Mouse (Mus musculus): ENCODE data around the gene Nfe2l2.

Gene Nfe2l2

DNA sequence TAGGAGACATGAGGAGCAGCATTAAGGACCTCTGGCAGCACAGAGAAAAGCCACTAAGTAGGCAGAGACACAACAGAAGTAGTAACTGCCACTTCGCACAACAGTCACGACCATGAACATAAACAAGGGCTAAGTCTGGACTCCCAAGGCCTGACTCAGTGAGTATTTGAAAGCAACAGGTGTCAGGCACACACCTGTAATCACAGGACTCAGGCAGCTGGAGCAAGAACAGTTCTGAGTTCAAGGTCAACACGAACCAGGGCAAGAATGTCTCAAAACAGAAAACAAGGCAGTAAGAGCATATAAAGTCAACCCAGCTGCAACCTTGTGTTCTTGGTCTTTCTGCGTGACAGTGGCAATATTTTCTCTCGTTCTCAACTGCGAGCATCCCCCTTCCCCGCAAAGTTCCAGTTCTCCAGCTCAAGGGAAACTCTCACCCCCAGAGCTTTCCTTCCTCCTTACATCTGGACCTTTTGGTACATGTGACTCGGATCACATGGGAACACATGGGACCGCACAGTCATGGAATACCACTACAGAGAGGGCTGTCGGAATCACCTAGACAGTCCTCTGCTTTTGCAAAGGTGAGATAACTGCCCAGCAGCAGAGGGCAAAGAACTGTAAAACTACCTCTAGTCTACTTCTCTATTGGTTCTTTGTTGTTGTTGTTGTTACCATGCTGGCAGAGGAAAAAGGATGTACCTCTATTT, 17.2 kb downstream of the Nfe2l2 start:
- DNase-seq (ENCODE audit: low read depth, low spot score) = no peak

GRCm38 (mm10) chr2:75685458-75685861, 19.0 kb downstream of the Nfe2l2 start:
- DNase-seq (ENCODE audit: low read depth, low spot score) = no peak

DNA sequence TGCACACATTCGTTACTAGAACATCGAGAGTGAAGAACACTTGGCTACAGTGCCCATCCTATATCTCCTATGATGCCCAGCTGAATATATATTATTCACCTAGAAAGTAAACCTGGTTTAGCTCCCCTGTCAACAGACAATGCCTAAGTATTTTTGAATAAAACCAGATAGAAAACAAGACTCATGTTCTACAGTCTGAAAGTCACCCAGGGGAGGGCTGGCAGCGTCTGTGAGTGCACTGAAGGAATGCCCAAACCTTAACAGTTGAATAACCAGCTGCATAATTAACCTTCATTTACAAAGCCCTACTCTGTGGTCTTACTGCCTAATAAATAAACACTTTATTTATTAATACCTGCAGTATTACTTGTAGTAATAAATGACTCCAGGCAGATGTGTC, 19.9 kb downstream of the Nfe2l2 start:
- DNase-seq (ENCODE audit: low read depth, low spot score) = no peak

DNA sequence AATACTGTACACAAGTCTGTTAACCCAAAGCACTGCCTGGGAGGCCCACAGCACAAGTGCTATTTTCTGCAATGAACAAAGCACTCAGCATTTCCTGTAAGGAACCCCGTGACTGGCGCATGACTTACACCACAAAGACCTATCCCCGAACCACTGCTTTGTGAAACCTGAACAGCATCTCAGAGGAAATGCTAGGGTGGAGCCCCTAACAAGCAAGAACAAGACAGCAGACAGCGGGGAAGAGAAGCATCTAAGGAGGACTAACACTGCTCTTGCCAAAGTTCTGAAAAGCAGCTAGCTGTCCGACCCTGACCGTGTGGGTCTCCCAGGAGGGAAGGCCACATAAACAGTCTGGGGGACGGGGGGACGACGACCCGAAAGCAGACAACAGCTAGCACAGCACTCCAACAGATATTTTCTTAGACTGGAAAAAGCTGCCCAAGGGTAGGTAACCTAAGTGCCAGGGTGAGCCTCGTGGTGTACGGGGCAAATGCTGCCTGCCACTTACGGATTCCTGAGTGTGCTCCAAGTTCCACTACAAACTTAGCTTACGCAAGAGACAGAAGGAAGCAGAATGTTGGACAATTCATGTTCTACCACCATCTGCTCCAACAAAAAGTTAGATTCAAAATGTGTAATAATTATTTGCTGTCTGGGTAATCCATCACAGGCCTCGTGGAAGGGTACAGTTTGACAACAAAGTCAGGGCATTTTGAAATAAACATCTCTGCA, 21.3 kb downstream of the Nfe2l2 start:
- DNase-seq (ENCODE audit: low read depth, low spot score) = no peak

- no peak for DNase-seq (ENCODE audit: low read depth, low spot score)
Measured at GRCm38 (mm10) chr2:75681439-75681838, 23.0 kb downstream of the Nfe2l2 start.

DNA sequence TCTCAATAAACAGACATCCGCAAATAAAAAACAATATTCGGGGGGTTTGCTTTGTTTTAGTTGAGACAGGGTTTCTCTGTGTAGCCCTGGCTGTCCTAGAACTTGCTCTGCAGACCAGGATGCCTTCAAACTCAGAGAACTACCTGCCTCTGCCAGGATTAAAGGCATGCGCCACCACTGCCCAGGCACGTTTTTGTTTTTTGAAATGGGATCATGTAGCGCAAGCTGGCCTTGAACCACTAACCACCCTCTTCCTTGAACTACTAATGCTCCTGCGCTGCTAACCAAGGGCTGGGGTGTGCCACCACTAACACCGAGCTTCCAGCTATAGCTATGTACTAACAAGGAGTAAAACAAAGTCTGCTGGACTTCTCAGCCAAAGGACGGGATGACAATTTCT, 24.5 kb downstream of the Nfe2l2 start:
- no peak for DNase-seq (ENCODE audit: low read depth, low spot score)

DNA sequence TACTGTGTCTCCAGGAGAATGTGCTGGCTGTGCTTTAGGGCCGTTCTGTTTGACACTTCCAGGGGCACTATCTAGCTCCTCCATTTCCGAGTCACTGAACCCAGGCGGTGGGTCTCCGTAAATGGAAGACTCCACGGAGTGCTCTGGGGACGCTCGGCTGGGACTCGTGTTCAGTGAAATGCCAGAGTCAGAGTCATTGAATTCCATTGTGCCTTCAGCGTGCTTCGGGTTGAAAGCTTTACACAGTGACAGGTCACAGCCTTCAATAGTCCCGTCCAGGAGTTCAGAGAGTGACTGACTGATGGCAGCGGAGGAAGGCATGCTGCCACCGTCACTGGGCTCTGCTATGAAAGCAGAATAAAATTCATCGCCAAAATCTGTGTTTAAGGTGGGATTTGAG, 27.9 kb downstream of the Nfe2l2 start:
- DNase-seq (ENCODE audit: low read depth, low spot score) = no peak

DNA sequence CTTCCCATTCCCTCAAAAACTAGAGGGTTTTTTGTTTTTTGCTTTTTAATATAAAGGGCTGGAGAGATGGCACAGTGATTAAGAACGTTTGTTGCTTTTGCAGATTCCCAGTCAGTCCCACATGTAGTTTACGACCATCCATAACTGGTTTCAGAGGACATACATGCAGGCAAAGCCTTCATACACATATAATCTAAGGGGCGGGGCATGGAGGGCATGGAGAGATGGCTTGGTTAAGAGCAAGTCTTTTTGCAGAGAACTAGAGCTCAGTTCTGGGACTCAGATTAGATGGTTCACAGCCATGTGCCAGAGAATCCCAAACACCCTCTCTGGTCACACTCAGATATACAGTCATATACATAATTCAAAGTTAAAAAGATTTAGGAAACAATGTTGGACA, 31.9 kb downstream of the Nfe2l2 start:
- no peak for DNase-seq (ENCODE audit: low read depth, low spot score)

DNA sequence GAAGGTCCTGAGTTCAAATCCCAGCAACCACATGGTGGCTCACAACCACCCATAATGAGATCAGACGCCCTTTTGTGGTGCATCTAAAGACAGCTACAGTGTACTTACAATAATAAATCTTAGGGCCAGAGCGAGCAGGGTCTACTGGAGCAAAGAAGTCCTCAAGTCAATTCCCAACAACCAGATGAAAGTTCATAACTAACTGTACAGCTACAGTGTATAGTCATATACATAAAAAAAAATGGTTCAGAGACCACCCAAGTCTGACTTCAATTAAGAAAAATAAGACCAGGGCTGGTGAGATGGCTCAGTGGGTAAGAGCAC, 33.1 kb downstream of the Nfe2l2 start:
- no peak for DNase-seq (ENCODE audit: low read depth, low spot score)

- no peak for DNase-seq (ENCODE audit: low read depth, low spot score)
Measured at GRCm38 (mm10) chr2:75670446-75671336, 33.8 kb downstream of the Nfe2l2 start.

GRCm38 (mm10) chr2:75669491-75670445, 34.7 kb downstream of the Nfe2l2 start:
- peak; percentile 43 for DNase-seq (ENCODE audit: low read depth, low spot score)

DNA sequence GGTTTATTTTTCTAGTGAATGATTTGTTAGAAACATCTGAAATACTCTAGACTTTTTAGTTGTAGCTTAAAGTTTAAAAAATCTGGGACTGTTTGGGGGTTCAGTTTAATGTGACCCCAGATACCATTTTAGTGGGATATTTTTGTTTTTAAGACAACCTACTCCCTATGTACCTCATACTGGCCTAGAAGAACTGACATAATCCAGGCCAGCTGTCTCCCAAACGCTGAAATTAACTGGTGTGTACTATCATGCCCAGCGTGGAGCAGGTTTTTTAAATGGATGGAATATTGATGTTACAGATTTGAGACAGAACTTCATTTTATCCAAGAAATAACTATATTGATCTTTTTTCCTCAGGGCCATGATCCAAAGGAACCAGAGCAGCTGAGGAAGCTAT, 43.3 kb downstream of the Nfe2l2 start:
- no peak for DNase-seq (ENCODE audit: low read depth, low spot score)

GRCm38 (mm10) chr2:75660255-75660948, 44.0 kb downstream of the Nfe2l2 start:
- no peak for DNase-seq (ENCODE audit: low read depth, low spot score)

DNA sequence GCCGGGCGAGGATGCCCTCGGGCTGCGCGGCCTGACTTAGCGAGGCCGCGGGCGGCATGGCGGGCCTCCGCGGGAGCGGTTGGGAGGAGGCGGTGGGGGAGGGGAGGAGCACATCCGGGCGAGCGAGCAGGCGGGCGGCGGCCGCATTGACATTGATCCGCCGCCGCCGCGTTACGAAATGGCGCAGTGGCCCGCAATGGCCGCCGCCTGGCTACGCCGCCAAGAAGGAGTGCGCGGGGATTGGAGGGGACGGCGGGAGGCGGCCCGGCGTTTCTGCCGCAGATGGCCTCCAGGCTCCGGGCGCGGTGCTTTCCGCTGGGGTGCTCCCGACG, 44.8 kb downstream of the Nfe2l2 start:
- peak; percentile 78 for DNase-seq (ENCODE audit: low read depth, low spot score)

DNA sequence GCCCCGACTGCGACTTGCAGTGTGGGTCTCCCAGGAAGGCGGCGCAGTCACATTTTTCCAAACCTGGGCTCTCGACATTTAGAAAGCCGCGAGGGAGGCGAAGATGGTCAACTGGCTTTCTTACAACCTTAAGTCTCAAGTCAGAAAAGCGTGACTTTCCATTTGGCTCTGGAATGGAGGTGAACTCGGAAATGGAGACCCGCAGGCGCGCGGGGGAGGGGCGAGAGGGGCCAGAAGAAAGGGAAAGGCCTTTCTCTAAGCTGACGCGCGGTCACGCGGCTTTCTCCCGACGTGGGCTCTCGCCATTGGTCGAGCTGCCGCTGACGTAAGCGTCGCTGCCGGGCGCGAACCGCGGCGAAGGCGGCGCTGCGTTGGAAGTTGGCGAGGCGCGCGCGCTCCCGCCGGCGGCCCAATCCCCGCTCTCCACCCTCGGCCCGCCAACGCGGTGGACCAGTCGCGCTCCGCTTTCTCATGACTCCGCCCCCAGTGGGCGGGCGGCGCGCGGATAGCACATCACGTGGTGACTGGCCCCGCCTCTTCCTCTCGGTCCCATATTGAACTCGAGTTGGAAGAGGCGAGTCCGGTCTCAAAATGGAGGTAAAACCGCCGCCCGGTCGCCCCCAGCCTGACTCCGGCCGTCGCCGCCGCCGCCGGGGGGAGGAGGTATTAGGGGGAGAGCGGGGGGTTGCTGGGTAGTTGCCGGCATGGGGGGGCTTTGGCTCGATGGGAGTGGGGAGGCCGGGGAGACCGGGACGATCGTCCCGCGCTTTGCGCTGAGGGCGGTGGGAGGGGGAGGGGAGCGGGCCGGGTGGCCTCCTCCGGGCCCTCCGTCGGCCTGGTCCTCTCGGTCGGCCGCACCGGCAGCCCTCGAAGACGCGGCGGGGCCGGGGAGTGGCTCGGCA, 45.5 kb downstream of the Nfe2l2 start, which contains the start of gene Hnrnpa3:
TSS of gene Hnrnpa3 (plus strand) at position 535 of the 902 bp plus-strand sequence.
- peak; percentile 99 for DNase-seq (ENCODE audit: low read depth, low spot score)

DNA sequence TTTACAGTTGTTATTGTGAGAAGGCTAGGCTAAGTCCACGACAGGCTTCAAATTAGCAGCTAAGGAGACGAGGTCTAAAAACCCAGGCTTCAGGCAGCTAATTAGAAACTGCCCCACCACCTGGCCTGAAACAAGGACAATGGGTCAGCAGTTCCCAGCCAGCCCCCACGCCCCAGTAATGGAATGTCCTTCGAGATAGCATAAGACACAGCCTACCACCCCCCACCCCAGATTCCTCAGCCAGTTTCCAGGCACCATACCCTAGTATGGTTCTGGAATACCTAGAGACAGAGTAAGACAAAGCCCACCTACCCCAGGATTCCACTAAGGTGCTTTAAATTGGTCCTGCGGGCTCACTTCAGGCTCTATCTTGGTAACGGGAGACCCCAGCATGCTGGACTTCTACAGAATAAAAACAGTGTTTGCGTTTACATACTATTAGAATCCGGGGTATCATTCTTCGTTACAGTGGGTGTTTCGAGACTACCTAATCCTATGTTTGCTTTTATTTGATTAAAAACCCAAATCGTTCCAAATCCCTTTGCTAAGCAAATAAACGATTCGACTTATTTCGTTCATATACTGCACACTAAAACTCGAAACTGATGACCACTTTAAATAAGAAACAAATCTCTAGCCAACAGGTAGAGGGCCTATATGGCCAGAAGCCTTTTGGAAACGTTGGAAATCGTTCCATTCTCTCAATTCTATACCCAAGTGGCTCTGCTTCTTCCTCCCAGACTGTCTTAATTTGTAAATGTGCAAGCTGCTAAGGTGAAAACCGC, 46.3 kb downstream of the Nfe2l2 start:
- peak; percentile 65 for DNase-seq (ENCODE audit: low read depth, low spot score)

DNA sequence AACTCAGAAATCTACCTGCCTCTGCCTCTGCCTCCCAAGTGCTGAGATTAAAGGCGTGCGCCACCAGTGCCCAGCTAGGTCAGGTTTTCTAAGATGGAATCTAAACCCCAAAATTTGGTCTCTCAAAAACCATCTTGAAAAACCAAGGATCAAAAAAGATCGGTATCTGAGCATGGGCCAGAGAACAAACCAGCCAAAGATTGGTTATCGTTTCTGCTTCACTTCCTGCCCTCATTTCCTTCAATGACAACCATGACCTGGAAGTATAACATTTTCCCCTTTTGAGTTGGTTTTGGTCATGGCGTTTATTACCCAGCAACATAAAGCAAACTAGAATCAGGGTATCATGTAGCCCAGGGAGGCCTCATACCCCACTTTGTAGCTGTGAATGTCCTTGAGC, 47.5 kb downstream of the Nfe2l2 start:
- no peak for DNase-seq (ENCODE audit: low read depth, low spot score)

GRCm38 (mm10) chr2:75654679-75655078, 49.8 kb downstream of the Nfe2l2 start:
- DNase-seq (ENCODE audit: low read depth, low spot score) = no peak

DNA sequence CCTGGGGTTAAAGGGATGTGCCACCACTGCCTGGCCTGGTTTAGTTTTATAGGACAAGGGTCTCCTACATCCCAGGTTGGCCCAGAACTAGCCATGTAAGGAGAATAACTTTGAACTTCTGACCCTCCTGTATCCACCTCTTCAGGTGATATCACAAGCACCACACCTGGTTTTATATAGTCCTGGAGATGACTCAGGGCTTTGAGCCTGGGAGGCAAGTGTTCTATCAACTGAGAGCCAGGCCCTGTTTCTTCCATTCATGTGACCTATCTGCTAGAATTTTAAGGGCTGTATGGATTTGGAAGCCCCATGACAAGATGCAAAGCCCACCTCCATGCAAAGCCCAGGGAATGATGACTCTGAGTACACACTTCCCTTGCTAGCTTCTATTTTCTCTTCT, 51.3 kb downstream of the Nfe2l2 start:
- DNase-seq (ENCODE audit: low read depth, low spot score) = no peak

Measured in forelimb bud, embryonic 11.5 days (tissue).